8 mouse cellular contexts compared by ENCODE assay signal in the genomic region with DNA sequence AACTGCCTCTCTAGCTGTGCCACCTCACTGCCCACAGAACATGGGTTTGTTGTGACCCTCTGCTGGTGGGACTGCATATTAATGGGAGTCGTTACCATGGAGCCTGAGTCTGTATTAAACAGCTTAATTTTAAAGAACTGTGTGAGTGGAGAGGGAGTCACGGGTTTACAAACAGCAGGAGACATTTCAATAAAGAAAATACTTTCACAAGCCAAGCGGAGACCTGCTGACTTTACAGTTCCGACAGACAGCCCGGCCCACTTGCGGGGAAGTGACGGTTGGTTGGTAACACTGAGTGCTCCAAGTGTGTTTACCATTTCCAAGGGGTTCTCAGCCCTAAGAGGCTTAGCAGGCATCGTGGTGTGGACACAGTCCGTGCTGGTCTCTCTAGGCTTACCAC. TPM values are rescaled to one million over a fixed set of nuclear protein-coding genes. Genes with fewer than 3 reads are reported as not detected.
A peak's percentile ranks its signal among the peaks of the same experiment; 100 is the strongest.
DNase-seq lines count a peak whose midpoint lies in the region; ATAC-seq and TF ChIP-seq lines count a peak whose summit lies in the region.

No protein-coding gene starts in this region.

- no peaks in the 10 kb centered on the region for H3K79me2 ChIP-seq in CH12.LX (replicated peaks; ENCODE audit: control insufficient read depth, extremely low read depth, insufficient read depth, poor library complexity, severe bottlenecking)

- H3K27me3 ChIP-seq in CH12.LX (replicated peaks), result no peaks in the 10 kb centered on the region
- no peaks in the 10 kb centered on the region for H3K27me3 ChIP-seq in hindbrain, embryonic 15.5 days
- H3K27me3 ChIP-seq in liver, embryonic 11.5 days (replicated peaks; ENCODE audit: control insufficient read depth, insufficient read depth, low read length), result no peaks in the 10 kb centered on the region

- TF ChIP-seq EP300 in CH12.LX (IDR thresholded peaks at IDR 0.05; ENCODE audit: low read length), result no peak

- H3K27ac ChIP-seq in CH12.LX (ENCODE audit: insufficient read depth, low read depth), result no peak overlapping the region
- peak overlapping the region; percentile 75 for H3K27ac ChIP-seq in hindbrain, embryonic 15.5 days (replicated peaks)
- no peak overlapping the region for H3K27ac ChIP-seq in liver, embryonic 11.5 days (ENCODE audit: low read depth, low read length)

- ATAC-seq in hindbrain, embryonic 15.5 days (ENCODE audit: low FRiP score, low read depth), result peak; percentile 77
- ATAC-seq in megakaryocyte, adult 5-6 weeks (ENCODE audit: poor library complexity, severe bottlenecking), result peak; percentile 23
- no peak for ATAC-seq in liver, embryonic 11.5 days (replicated peaks; ENCODE audit: low FRiP score)

- peaks cover 0 to 20% of the 10 kb centered on the region in 2 experiments; a peak in 3 of 4 replicates for H3K4me1 ChIP-seq in CH12.LX (ENCODE audit: control insufficient read depth in 1 of 2, insufficient read depth in 2 of 2)
- peaks cover 57% of the 10 kb centered on the region for H3K4me1 ChIP-seq in hindbrain, embryonic 15.5 days (replicated peaks)
- H3K4me1 ChIP-seq in liver, embryonic 11.5 days (replicated peaks; ENCODE audit: control insufficient read depth, insufficient read depth, low read length), result peaks cover 8% of the 10 kb centered on the region

- in situ Hi-C loops in CH12.LX (cut with MboI; ENCODE audit: low pct_ligation_motif_present, low pct_unique_long_range_greater_than_20kb, low sequenced_read_pairs), result no loop called here

- intact Hi-C loops in left cerebral cortex, postnatal 36 days (cut with DNase I), result no loop called here
- intact Hi-C loops in heart, postnatal 10 days (cut with DNase I), result no loop called here

- no peak overlapping the region for H3K9ac ChIP-seq in CH12.LX (ENCODE audit: insufficient read depth, low read depth)
- no peak overlapping the region for H3K9ac ChIP-seq in hindbrain, embryonic 15.5 days
- no peak overlapping the region for H3K9ac ChIP-seq in liver, embryonic 11.5 days (ENCODE audit: low read depth, low read length)

- H3K4me3 ChIP-seq in CH12.LX (replicated peaks in 1 of 3; ENCODE audit: low read depth in 2 of 3, low read length in 2 of 3, poor library complexity in 1 of 3), result no peak overlapping the region
- H3K4me3 ChIP-seq in hindbrain, embryonic 15.5 days, result no peak overlapping the region
- H3K4me3 ChIP-seq in liver, embryonic 11.5 days (ENCODE audit: low read depth, low read length), result no peak overlapping the region

- no peak for TF ChIP-seq RAD21 in CH12.LX (IDR thresholded peaks at IDR 0.05; ENCODE audit: low read depth, low read length)

- no peak overlapping the region for H3K4me2 ChIP-seq in CH12.LX (ENCODE audit: insufficient read depth, low read depth, poor library complexity, severe bottlenecking)
- H3K4me2 ChIP-seq in hindbrain, embryonic 15.5 days, result 0 out of 2 replicates have a peak overlapping the region, but pooled peaks have one; percentile 10
- no peak overlapping the region for H3K4me2 ChIP-seq in liver, embryonic 11.5 days

- 0 out of 2 replicates have a peak, but pooled peaks have one; percentile 6 for TF ChIP-seq POLR2A in CH12.LX (IDR thresholded peaks at IDR 0.05; ENCODE audit: low read depth, low read length)

- H3K9me3 ChIP-seq in CH12.LX (replicated peaks; ENCODE audit: low read length), result no peaks in the 10 kb centered on the region
- H3K9me3 ChIP-seq in hindbrain, embryonic 15.5 days, result no peaks in the 10 kb centered on the region
- H3K9me3 ChIP-seq in liver, embryonic 11.5 days (ENCODE audit: control insufficient read depth, low read length), result no peaks in the 10 kb centered on the region

- dilution Hi-C loops in CH12.LX (cut with MboI; ENCODE audit: extremely low pct_ligation_motif_present, extremely low pct_unique_long_range_greater_than_20kb, low sequenced_read_pairs), result no loop called here

- peaks cover 82 to 96% of the 10 kb centered on the region in 2 experiments for H3K36me3 ChIP-seq in CH12.LX (replicated peaks in 1 of 2; ENCODE audit: control insufficient read depth in 1 of 2, insufficient read depth in 1 of 2, low read length in 1 of 2)
- no peaks in the 10 kb centered on the region for H3K36me3 ChIP-seq in hindbrain, embryonic 15.5 days
- peaks cover 29% of the 10 kb centered on the region for H3K36me3 ChIP-seq in liver, embryonic 11.5 days (ENCODE audit: control insufficient read depth, insufficient read depth, low read length)

- 14% methylated on average over 9 of the region's 9 CpGs for WGBS in hindbrain, embryonic 15.5 days
- 84% methylated on average over 9 of the region's 9 CpGs for WGBS in liver, embryonic 11.5 days

- peak; percentile 50 for DNase-seq in CD4-positive helper T cell, adult 2 months (ENCODE audit: low read depth, low spot score)
- DNase-seq in CH12.LX (ENCODE audit: extremely low read depth), result no peak
- DNase-seq in adrenal gland, postnatal 14 days, result no peak
- no peak for DNase-seq in left cerebral cortex, postnatal 36 days (ENCODE audit: low spot score in 2 of 2)
- DNase-seq in liver, embryonic 11.5 days (ENCODE audit: low spot score), result no peak
- no peak for DNase-seq in heart, postnatal 10 days

- TF ChIP-seq CTCF in CH12.LX (conservative IDR thresholded peaks at IDR 0.05 in 1 of 2, IDR thresholded peaks at IDR 0.05 in 1 of 2; ENCODE audit: low read depth in 2 of 2, low read length in 2 of 2), result no peak

TF ChIP-seq in CH12.LX, 34 proteins besides CTCF, POLR2A, EP300 and RAD21:
- no peak for TF ChIP-seq MXI1 (IDR thresholded peaks at IDR 0.05; ENCODE audit: low read depth, low read length)
- TF ChIP-seq ETS1 (conservative IDR thresholded peaks at IDR 0.05; ENCODE audit: low read depth, low read length), result no peak
- no peak for TF ChIP-seq CHD1 (IDR thresholded peaks at IDR 0.05; ENCODE audit: low read depth, low read length)
- TF ChIP-seq USF1 (IDR thresholded peaks at IDR 0.05; ENCODE audit: low read depth, low read length), result no peak

RNA-seq across cellular contexts. Expression of a gene that starts 36.6 kb away (rescaled TPM):
- total RNA-seq in CH12.LX (2012; rRNA removed) (107 and 115 TPM in 2 replicates), CH12.LX (2014; rRNA removed) (123 and 139 TPM in 2 replicates)
- 207 and 290 TPM in 2 replicates for polyA plus RNA-seq in CH12.LX (2012; ENCODE audit: insufficient read length, low read depth)
- 55.2 and 65.7 TPM in 2 replicates for polyA plus RNA-seq in hindbrain, embryonic 15.5 days (2015; fragmentation: Nextera tagmentation; extraction: Ambion mirVana)
- total RNA-seq in megakaryocyte, adult 5-6 weeks (2015), result 45.8 and 49.8 TPM in 2 replicates
- total RNA-seq in megakaryocyte, adult 5-6 weeks (2017), result 130 and 175 TPM in 2 replicates
- total RNA-seq in adrenal gland, postnatal 14 days (2021), result 23.6 and 30.5 TPM in 2 replicates
- 10 to 100 TPM; 51.1 to 51.8 TPM for total RNA-seq in left cerebral cortex, postnatal 36 days (2021)
- polyA plus RNA-seq in liver, embryonic 11.5 days (2014; fragmentation: Nextera tagmentation; extraction: Ambion mirVana), result 96.2 and 97.3 TPM in 2 replicates
- total RNA-seq in heart, postnatal 10 days (2021), result 10 to 100 TPM; 68.1 to 83.6 TPM
